In genomic region chr4:124441737-124442487, GRCm38 (mm10) we compare ENCODE assay signal across 18 mouse cellular contexts.
DNase-seq lines count a peak whose midpoint lies in the region; ATAC-seq and TF ChIP-seq lines count a peak whose summit lies in the region.
"Had no signal": no experiment of that assay in that cellular context is flagged by ENCODE, and none has a peak within 500 bp of the region (broad histone marks: within the 10 kb centered on the region; RNA-seq: fewer than 3 reads in every experiment).

No protein-coding gene starts in this region.

- no peaks in the 10 kb centered on the region for H3K9me3 ChIP-seq in forebrain, postnatal 0 days (ENCODE audit: low read length)
- H3K9me3 ChIP-seq in forebrain, embryonic 15.5 days = no peaks in the 10 kb centered on the region
- no peaks in the 10 kb centered on the region for H3K9me3 ChIP-seq in E14TG2a.4 (ENCODE audit: low read length)
- no peaks in the 10 kb centered on the region for H3K9me3 ChIP-seq in midbrain, embryonic 15.5 days
- H3K9me3 ChIP-seq in kidney, embryonic 16.5 days (ENCODE audit: low read length) = no peaks in the 10 kb centered on the region
- H3K9me3 ChIP-seq: G1E had no signal

- 10% methylated on average over 15 of the region's 15 CpGs for WGBS in forebrain, postnatal 0 days
- WGBS in forebrain, embryonic 15.5 days = 10% methylated on average over 15 of the region's 15 CpGs
- 4% methylated on average over 15 of the region's 15 CpGs for WGBS in midbrain, embryonic 15.5 days
- WGBS in kidney, embryonic 16.5 days = 30% methylated on average over 15 of the region's 15 CpGs

- peak; percentile 29; the same call in 1 of the 2 replicates for TF ChIP-seq CTCF in forebrain, postnatal 0 days (IDR thresholded peaks at IDR 0.05; ENCODE audit: low read depth)
- TF ChIP-seq CTCF in E14TG2a.4 (conservative IDR thresholded peaks at IDR 0.05; ENCODE audit: low read length) = peak; percentile 14; the same call in 1 of the 2 replicates

- no peaks in the 10 kb centered on the region for H3K4me1 ChIP-seq in forebrain, postnatal 0 days (ENCODE audit: insufficient read depth)
- H3K4me1 ChIP-seq in forebrain, embryonic 15.5 days = peaks cover 22% of the 10 kb centered on the region
- H3K4me1 ChIP-seq in E14TG2a.4 (replicated peaks; ENCODE audit: low read depth, low read length) = peaks cover 76% of the 10 kb centered on the region
- H3K4me1 ChIP-seq in midbrain, embryonic 15.5 days = peaks cover 33% of the 10 kb centered on the region
- peaks cover 7% of the 10 kb centered on the region; the same call in 1 of the 2 replicates for H3K4me1 ChIP-seq in kidney, embryonic 16.5 days (ENCODE audit: insufficient read depth, low read length)

- H3K36me3 ChIP-seq in forebrain, postnatal 0 days (ENCODE audit: insufficient read depth) = no peaks in the 10 kb centered on the region
- H3K36me3 ChIP-seq in forebrain, embryonic 15.5 days = no peaks in the 10 kb centered on the region
- H3K36me3 ChIP-seq in E14TG2a.4 (ENCODE audit: insufficient read depth, low read length) = no peaks in the 10 kb centered on the region
- no peaks in the 10 kb centered on the region for H3K36me3 ChIP-seq in midbrain, embryonic 15.5 days (replicated peaks)
- H3K36me3 ChIP-seq in kidney, embryonic 16.5 days (ENCODE audit: insufficient read depth, low read length) = no peaks in the 10 kb centered on the region
- H3K36me3 ChIP-seq: G1E; limb, embryonic 13.5 days had no signal

- no peaks in the 10 kb centered on the region; the same call in 1 of the 2 replicates for H3K27me3 ChIP-seq in forebrain, postnatal 0 days (ENCODE audit: insufficient read depth, low read length)
- no peaks in the 10 kb centered on the region; the same call in 1 of the 2 replicates for H3K27me3 ChIP-seq in forebrain, embryonic 15.5 days
- H3K27me3 ChIP-seq in E14TG2a.4 (ENCODE audit: insufficient read depth, low read length) = peaks cover 65% of the 10 kb centered on the region
- 0 out of 2 replicates have a peak, but pooled peaks cover 7% of the 10 kb centered on the region for H3K27me3 ChIP-seq in midbrain, embryonic 15.5 days (replicated peaks)
- H3K27me3 ChIP-seq in kidney, embryonic 16.5 days (ENCODE audit: insufficient read depth, low read length) = peaks cover 56% of the 10 kb centered on the region

- no peak for DNase-seq in forebrain, postnatal 0 days
- DNase-seq in embryo, embryonic 9.5 days (ENCODE audit: extremely low spot score) = peak; percentile 60
- DNase-seq in cerebellum, postnatal 4 days (ENCODE audit: low spot score in 2 of 2) = no peak
- no peak for DNase-seq in ovary, postnatal 36 days (ENCODE audit: low spot score)
- DNase-seq: adrenal gland, postnatal 14 days; cerebellum, postnatal 14 days; heart, postnatal 36 days; kidney, adult 18-20 months; lung, postnatal 4 days; right cerebral cortex, postnatal 4 days; thymus, postnatal 14 days had no signal

- no peak overlapping the region for H3K4me2 ChIP-seq in forebrain, postnatal 0 days (ENCODE audit: low read depth)
- H3K4me2 ChIP-seq in forebrain, embryonic 15.5 days (replicated peaks) = no peak overlapping the region
- no peak overlapping the region for H3K4me2 ChIP-seq in midbrain, embryonic 15.5 days
- no peak overlapping the region for H3K4me2 ChIP-seq in kidney, embryonic 16.5 days (replicated peaks; ENCODE audit: low read depth, low read length)
- H3K4me2 ChIP-seq: limb, embryonic 13.5 days had no signal

- no peak overlapping the region for H3K27ac ChIP-seq in forebrain, postnatal 0 days (ENCODE audit: low read depth, low read length)
- H3K27ac ChIP-seq in forebrain, embryonic 15.5 days (replicated peaks) = no peak overlapping the region
- H3K27ac ChIP-seq in midbrain, embryonic 15.5 days = no peak overlapping the region
- H3K27ac ChIP-seq in kidney, embryonic 16.5 days (ENCODE audit: low read length) = no peak overlapping the region
- H3K27ac ChIP-seq: limb, embryonic 13.5 days had no signal

- H3K9ac ChIP-seq in forebrain, postnatal 0 days = no peak overlapping the region
- no peak overlapping the region for H3K9ac ChIP-seq in forebrain, embryonic 15.5 days (replicated peaks)
- H3K9ac ChIP-seq in midbrain, embryonic 15.5 days = no peak overlapping the region
- H3K9ac ChIP-seq in kidney, embryonic 16.5 days (replicated peaks; ENCODE audit: low read length) = no peak overlapping the region
- H3K9ac ChIP-seq: limb, embryonic 13.5 days had no signal

- H3K4me3 ChIP-seq in forebrain, postnatal 0 days (ENCODE audit: low read depth, low read length) = no peak overlapping the region
- H3K4me3 ChIP-seq in forebrain, embryonic 15.5 days = no peak overlapping the region
- no peak overlapping the region for H3K4me3 ChIP-seq in E14TG2a.4 (replicated peaks; ENCODE audit: low read length)
- no peak overlapping the region for H3K4me3 ChIP-seq in midbrain, embryonic 15.5 days
- H3K4me3 ChIP-seq in kidney, embryonic 16.5 days (ENCODE audit: low read length) = no peak overlapping the region
- H3K4me3 ChIP-seq: limb, embryonic 13.5 days; myocyte had no signal

- no peak for ATAC-seq in forebrain, postnatal 0 days
- ATAC-seq in forebrain, embryonic 15.5 days (replicated peaks) = no peak
- peak; percentile 52 for ATAC-seq in midbrain, embryonic 15.5 days (replicated peaks)
- no peak for ATAC-seq in kidney, embryonic 16.5 days (ENCODE audit: low FRiP score, low TSS enrichment)
